ENCODE assay signal across 8 mouse cellular contexts in genomic region chr17:33968927-33969326, GRCm38 (mm10). TPM values are rescaled to one million over a fixed set of nuclear protein-coding genes. Genes with fewer than 3 reads are reported as not detected.
A peak's percentile ranks its signal among the peaks of the same experiment; 100 is the strongest.
DNase-seq lines count a peak whose midpoint lies in the region; TF ChIP-seq lines count a peak whose summit lies in the region.

No protein-coding gene starts in this region.

- no peak overlapping the region for H3ac ChIP-seq in myocyte (ENCODE audit: control insufficient read depth, insufficient read length)

- H3K4me3 ChIP-seq in myocyte: no peak overlapping the region

- H3K4me2 ChIP-seq in myocyte (ENCODE audit: low read depth): no peak overlapping the region

- H3K79me2 ChIP-seq in myocyte (ENCODE audit: control insufficient read depth, insufficient read depth): no peaks in the 10 kb centered on the region

- TF ChIP-seq POLR2A in myocyte (IDR thresholded peaks at IDR 0.05; ENCODE audit: insufficient read length, low read depth): no peak

- no peaks in the 10 kb centered on the region for H3K36me3 ChIP-seq in myocyte (ENCODE audit: control insufficient read depth, insufficient read depth)

- H3K27me3 ChIP-seq in myocyte (ENCODE audit: control insufficient read depth, insufficient read depth, insufficient read length): no peaks in the 10 kb centered on the region

- DNase-seq in adrenal gland, postnatal 14 days: peak; percentile 62
- DNase-seq in adrenal gland, adult 2 months: no peak
- peak; percentile 50 for DNase-seq in 3134 (ENCODE audit: extremely low read depth, insufficient read length, low spot score)
- DNase-seq in embryo, embryonic 11 days: peak; percentile 63
- peak; percentile 43 for DNase-seq in kidney, postnatal 14 days
- no peak for DNase-seq in ovary, adult 18-20 months (ENCODE audit: low spot score)
- DNase-seq in cerebellum, adult 11-12 months: no peak

TF ChIP-seq in myocyte, 11 proteins besides CTCF, POLR2A, EP300 and RAD21:
- TF ChIP-seq CEBPB (IDR thresholded peaks at IDR 0.05; ENCODE audit: insufficient read depth, poor library complexity, severe bottlenecking) (no peak), MYOG (IDR thresholded peaks at IDR 0.05; ENCODE audit: control insufficient read depth in 1 of 3, insufficient read depth in 1 of 3, insufficient read length in 2 of 3, low read depth in 2 of 3) (no peak), TCF3 (IDR thresholded peaks at IDR 0.05; ENCODE audit: insufficient read length, low read depth) (no peak), USF1 (IDR thresholded peaks at IDR 0.05; ENCODE audit: low read depth) (peak; percentile 78)
TF ChIP-seq in myocyte: peak in this region for 1.

RNA-seq across cellular contexts. Expression of gene Rps18, which starts 13.1 kb away (rescaled TPM):
- total RNA-seq in adrenal gland, postnatal 14 days (2021): 760 and 860 TPM in 2 replicates
- total RNA-seq in adrenal gland, adult 2 months (2021): 100 to 1,000 TPM; 541 to 790 TPM
- polyA plus RNA-seq in adrenal gland, adult 2 months (2012; rRNA removed): 153 and 176 TPM in 2 replicates
- polyA plus RNA-seq in myocyte (2012; fragmentation: generic; extraction: Trizol): 287 TPM

RNA-seq across cellular contexts. Expression of gene Vps52, which starts 13.3 kb away (rescaled TPM):
- total RNA-seq in adrenal gland, postnatal 14 days (2021): 46.8 and 52.9 TPM in 2 replicates
- 10 to 100 TPM; 52.8 to 55.1 TPM for total RNA-seq in adrenal gland, adult 2 months (2021)
- polyA plus RNA-seq in adrenal gland, adult 2 months (2012; rRNA removed): 88.4 and 107 TPM in 2 replicates
- 29.9 TPM for polyA plus RNA-seq in myocyte (2012; fragmentation: generic; extraction: Trizol)

RNA-seq across cellular contexts. Expression of gene B3galt4, which starts 17.6 kb away (rescaled TPM):
- 3.2 and 6.2 TPM in 2 replicates for total RNA-seq in adrenal gland, postnatal 14 days (2021)
- 1 to 10 TPM; 4.0 to 6.5 TPM for total RNA-seq in adrenal gland, adult 2 months (2021)
- 21.2 and 21.3 TPM in 2 replicates for polyA plus RNA-seq in adrenal gland, adult 2 months (2012; rRNA removed)
- 1.2 TPM for polyA plus RNA-seq in myocyte (2012; fragmentation: generic; extraction: Trizol)

RNA-seq across cellular contexts. Expression of gene Wdr46, which starts 28.5 kb away (rescaled TPM):
- 32.9 and 35.7 TPM in 2 replicates for total RNA-seq in adrenal gland, postnatal 14 days (2021)
- total RNA-seq in adrenal gland, adult 2 months (2021): 10 to 100 TPM; 35.4 to 38.4 TPM
- 18.9 and 25.6 TPM in 2 replicates for polyA plus RNA-seq in adrenal gland, adult 2 months (2012; rRNA removed)
- 25.9 TPM for polyA plus RNA-seq in myocyte (2012; fragmentation: generic; extraction: Trizol)

RNA-seq across cellular contexts. Expression of gene Pfdn6, which starts 28.8 kb away (rescaled TPM):
- total RNA-seq in adrenal gland, postnatal 14 days (2021): 96.2 and 102 TPM in 2 replicates
- 100 to 1,000 TPM in 1 of 2 experiments, 10 to 100 TPM in 1; 69.7 to 100 TPM for total RNA-seq in adrenal gland, adult 2 months (2021)
- 5.0 and 6.8 TPM in 2 replicates for polyA plus RNA-seq in adrenal gland, adult 2 months (2012; rRNA removed)
- 110 TPM for polyA plus RNA-seq in myocyte (2012; fragmentation: generic; extraction: Trizol)

Comparison
In these comparisons a context has a peak if more than half of its experiments do, and no peak if none do; other contexts are left out.
1. DNase-seq: peak in adrenal gland, postnatal 14 days (single experiment), 3134 (single experiment), embryo, embryonic 11 days (single experiment) and kidney, postnatal 14 days (single experiment); none in adrenal gland, adult 2 months (single experiment), ovary, adult 18-20 months (single experiment) and cerebellum, adult 11-12 months (single experiment).